ENCODE assay signal across 9 mouse cellular contexts in the genomic region with DNA sequence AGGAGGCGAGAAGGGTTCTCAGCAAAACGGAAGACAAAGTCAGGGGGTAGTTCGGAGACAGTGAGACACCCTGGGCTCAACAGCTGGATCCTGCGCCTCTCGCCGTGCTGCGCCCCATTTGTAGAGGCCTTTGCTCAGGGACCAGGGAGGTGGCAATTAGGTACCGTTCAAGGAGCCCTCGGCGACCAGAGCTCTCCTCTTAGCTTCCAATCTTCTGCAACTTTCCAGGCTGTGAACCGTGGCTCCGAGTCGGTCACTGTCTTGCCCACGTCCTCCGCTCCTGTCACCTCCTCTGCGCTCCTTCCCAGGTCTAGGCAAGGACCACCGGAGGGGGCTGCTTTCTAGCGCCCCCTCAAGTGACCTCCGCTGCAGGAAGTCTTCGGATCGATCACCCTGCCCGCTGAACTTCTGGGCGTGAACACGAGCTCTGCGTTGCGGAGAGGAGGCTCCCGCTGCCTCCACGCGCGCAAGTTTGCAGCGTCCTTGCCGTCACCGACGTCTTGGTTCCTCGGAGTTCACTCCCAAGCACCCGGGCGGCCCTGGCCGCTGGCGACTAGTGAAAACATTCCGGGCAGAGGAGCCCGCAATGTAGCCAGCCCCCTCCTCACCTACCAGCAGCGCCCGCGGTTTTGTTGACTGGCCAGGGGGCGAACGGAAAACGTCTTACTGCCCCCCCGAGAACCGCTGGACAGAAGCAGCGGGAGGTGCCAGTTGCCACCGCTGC. TPM values are rescaled to one million over a fixed set of nuclear protein-coding genes. Genes with fewer than 3 reads are reported as not detected.
A peak's percentile ranks its signal among the peaks of the same experiment; 100 is the strongest.
DNase-seq lines count a peak whose midpoint lies in the region; ATAC-seq and TF ChIP-seq lines count a peak whose summit lies in the region.
"Had no signal": no experiment of that assay in that cellular context is flagged by ENCODE, and none has a peak within 500 bp of the region (broad histone marks: within the 10 kb centered on the region; RNA-seq: fewer than 3 reads in every experiment).

No protein-coding gene starts in this region.

- H3K4me1 ChIP-seq in heart, adult 2 months (ENCODE audit: control insufficient read depth, insufficient read depth, low read length) = no peaks in the 10 kb centered on the region
- peaks cover 16% of the 10 kb centered on the region for H3K4me1 ChIP-seq in intestine, embryonic 15.5 days (replicated peaks)
- peaks cover 11% of the 10 kb centered on the region for H3K4me1 ChIP-seq in neural tube, embryonic 14.5 days (ENCODE audit: control insufficient read depth, insufficient read depth, low read length)

- no peaks in the 10 kb centered on the region for H3K79me2 ChIP-seq in heart, adult 2 months (replicated peaks; ENCODE audit: control insufficient read depth, insufficient read depth, low read length)

- no peaks in the 10 kb centered on the region for H3K36me3 ChIP-seq in heart, adult 2 months (ENCODE audit: control insufficient read depth, insufficient read depth, low read length)
- H3K36me3 ChIP-seq in intestine, embryonic 15.5 days = no peaks in the 10 kb centered on the region
- no peaks in the 10 kb centered on the region for H3K36me3 ChIP-seq in neural tube, embryonic 14.5 days (ENCODE audit: control insufficient read depth, insufficient read depth, low read length)

- peak overlapping the region; percentile 89 for H3K4me2 ChIP-seq in intestine, embryonic 15.5 days (replicated peaks)
- H3K4me2 ChIP-seq in neural tube, embryonic 14.5 days (ENCODE audit: low read depth, low read length) = peak overlapping the region; percentile 93

- DNase-seq in heart, adult 2 months = no peak
- DNase-seq in heart, postnatal 36 days = no peak
- DNase-seq in thymus, postnatal 36 days = peak; percentile 3 to 4
- DNase-seq in thymus, postnatal 14 days = no peak
- DNase-seq in urinary bladder, postnatal 25 days (ENCODE audit: low spot score) = no peak
- no peak for DNase-seq in ovary, postnatal 36 days (ENCODE audit: low spot score)

- H3K9ac ChIP-seq in heart, adult 2 months (ENCODE audit: low read depth, low read length) = no peak overlapping the region
- H3K9ac ChIP-seq in intestine, embryonic 15.5 days = no peak overlapping the region
- peak overlapping the region; percentile 29; the same call in 1 of the 2 replicates for H3K9ac ChIP-seq in neural tube, embryonic 14.5 days (replicated peaks; ENCODE audit: low read depth, low read length)

- no peak overlapping the region for H3K27ac ChIP-seq in heart, adult 2 months
- no peak overlapping the region for H3K27ac ChIP-seq in intestine, embryonic 15.5 days
- H3K27ac ChIP-seq in neural tube, embryonic 14.5 days (ENCODE audit: low read depth, low read length) = no peak overlapping the region; the same call in 1 of the 2 replicates

- peaks cover 3% of the 10 kb centered on the region; the same call in 1 of the 2 replicates for H3K27me3 ChIP-seq in heart, adult 2 months (ENCODE audit: control insufficient read depth, insufficient read depth, low read length)
- peaks cover 26% of the 10 kb centered on the region for H3K27me3 ChIP-seq in intestine, embryonic 15.5 days (replicated peaks)
- H3K27me3 ChIP-seq in neural tube, embryonic 14.5 days (ENCODE audit: control insufficient read depth, insufficient read depth, low read length) = peaks cover 4% of the 10 kb centered on the region

- no peak for TF ChIP-seq CTCF in heart, adult 2 months (IDR thresholded peaks at IDR 0.05)

- peak overlapping the region; percentile 12; the same call in 1 of the 2 replicates for H3K4me3 ChIP-seq in heart, adult 2 months
- peak overlapping the region; percentile 48 for H3K4me3 ChIP-seq in intestine, embryonic 15.5 days (replicated peaks)
- peak overlapping the region; percentile 56 for H3K4me3 ChIP-seq in neural tube, embryonic 14.5 days (ENCODE audit: low read depth, low read length)

- no peak for TF ChIP-seq POLR2A in heart, adult 2 months (IDR thresholded peaks at IDR 0.05; ENCODE audit: insufficient read depth, low read depth, low read length)

- 3% methylated on average over 51 of the region's 51 CpGs for WGBS in heart, adult 2 months
- 2% methylated on average over 51 of the region's 51 CpGs for WGBS in intestine, embryonic 15.5 days
- 1% methylated on average over 51 of the region's 51 CpGs for WGBS in neural tube, embryonic 14.5 days

- H3K9me3 ChIP-seq in intestine, embryonic 15.5 days = no peaks in the 10 kb centered on the region
- no peaks in the 10 kb centered on the region for H3K9me3 ChIP-seq in neural tube, embryonic 14.5 days (ENCODE audit: control insufficient read depth, low read length)

- no peak for TF ChIP-seq EP300 in heart, adult 2 months (IDR thresholded peaks at IDR 0.05; ENCODE audit: insufficient read depth, low read depth, low read length)

- intact Hi-C loops in heart, adult 2 months (cut with DNase I) = loop anchor here (5.0 kb wide), 1 partner anchor 178 kb away; no protein-coding TSS in a partner anchor
- intact Hi-C loops in heart, postnatal 36 days (cut with DNase I) = loop anchor here (10.0 kb wide), 2 partner anchors 639 to 939 kb away; no protein-coding TSS in a partner anchor

- peak; percentile 41 for ATAC-seq in intestine, embryonic 15.5 days
- ATAC-seq in neural tube, embryonic 14.5 days (ENCODE audit: low read depth) = peak; percentile 72

RNA-seq across cellular contexts. Expression of gene Alk, which starts 0.4 kb away (rescaled TPM):
- total RNA-seq in heart, adult 2 months (2021) = not detected
- 0.02 TPM in 1 of 2 replicates, not detected in the other for polyA plus RNA-seq in heart, adult 2 months (2012; rRNA removed)
- not detected for total RNA-seq in heart, postnatal 36 days (2021)
- 0.78 and 0.91 TPM in 2 replicates for polyA plus RNA-seq in intestine, embryonic 15.5 days (2015; fragmentation: Nextera tagmentation; extraction: Ambion mirVana)
- 4.8 and 5.2 TPM in 2 replicates for polyA plus RNA-seq in neural tube, embryonic 14.5 days (2014; fragmentation: Nextera tagmentation; extraction: Ambion mirVana)
- total RNA-seq: heart, postnatal 10 days had no signal

Comparison
In these comparisons a context has a peak if more than half of its experiments do, and no peak if none do; other contexts are left out.
1. DNase-seq: peak in thymus, postnatal 36 days (2 of 2); none in heart, adult 2 months (0 of 2), heart, postnatal 36 days (0 of 2), thymus, postnatal 14 days (single experiment), urinary bladder, postnatal 25 days (single experiment) and ovary, postnatal 36 days (single experiment).
2. Peak in every context shown above with its lines, with median percentiles within 50 percentile points of each other: H3K4me3 ChIP-seq.